Mouse (Mus musculus) myocyte (in vitro differentiated cells): ENCODE data around the gene Sqor.

Source experiments
- CEBPB ChIP-seq: IDR thresholded peaks from 2 replicates; pipeline ENCODE4 v1.6.1; 2011; ENCODE audit warnings: mild to moderate bottlenecking, moderate library complexity; ENCODE audit not compliant: poor library complexity, insufficient read depth, severe bottlenecking
- E2F4 ChIP-seq: IDR thresholded peaks from one replicate; pipeline ENCODE4 v1.6.1; 2011; ENCODE audit warnings: mild to moderate bottlenecking, control low read depth, moderate library complexity; ENCODE audit not compliant: insufficient read depth
- MAX ChIP-seq: IDR thresholded peaks from one replicate; pipeline ENCODE4 v1.6.1; 2011; ENCODE audit warnings: low read depth, mild to moderate bottlenecking, control low read depth
- MYOD1 ChIP-seq, 3 experiments: IDR thresholded peaks; one replicate each; pipeline ENCODE4 v1.6.1; 2011; ENCODE audit warnings: control low read depth in 2 of 3, low read depth in 2 of 3, mild to moderate bottlenecking in 2 of 3, moderate library complexity in 1 of 3; ENCODE audit not compliant: insufficient read length in 2 of 3, control insufficient read depth in 1 of 3
- MYOG ChIP-seq, 3 experiments: IDR thresholded peaks; one replicate each; pipeline ENCODE4 v1.6.1; 2011; ENCODE audit warnings: control low read depth in 2 of 3, low read depth in 2 of 3, mild to moderate bottlenecking in 2 of 3; ENCODE audit not compliant: insufficient read length in 2 of 3, control insufficient read depth in 1 of 3, insufficient read depth in 1 of 3
- POLR2A ChIP-seq: IDR thresholded peaks from one replicate; pipeline ENCODE4 v1.6.1; 2011; ENCODE audit warnings: low read depth, mild to moderate bottlenecking, control low read depth, moderate library complexity; ENCODE audit not compliant: insufficient read length
- POLR2AphosphoS2 ChIP-seq: IDR thresholded peaks from one replicate; pipeline ENCODE4 v1.6.1; 2011; ENCODE audit warnings: low read depth, control low read depth; ENCODE audit not compliant: insufficient read length
- REST ChIP-seq: IDR thresholded peaks from one replicate; pipeline ENCODE4 v1.6.1; 2011; ENCODE audit warnings: mild to moderate bottlenecking, control low read depth, moderate library complexity; ENCODE audit not compliant: insufficient read depth, insufficient read length
- SRF ChIP-seq: IDR thresholded peaks from one replicate; pipeline ENCODE4 v1.6.1; 2011; ENCODE audit warnings: low read depth; ENCODE audit not compliant: control insufficient read depth, insufficient read length
- TCF12 ChIP-seq: IDR thresholded peaks from one replicate; pipeline ENCODE4 v1.6.1; 2011; ENCODE audit warnings: mild to moderate bottlenecking, control low read depth; ENCODE audit not compliant: poor library complexity, insufficient read depth, severe bottlenecking
- USF1 ChIP-seq: IDR thresholded peaks from one replicate; pipeline ENCODE4 v1.6.1; 2011; ENCODE audit warnings: low read depth, mild to moderate bottlenecking, control low read depth, moderate library complexity

- TF ChIP-seq POLR2A (no peak), MYOG (IDR thresholded peaks at IDR 0.05; ENCODE audit: control insufficient read depth in 1 of 3, insufficient read depth in 1 of 3, insufficient read length in 2 of 3, low read depth in 2 of 3) (no peak), TCF12 (no peak), E2F4 (no peak), POLR2AphosphoS2 (no peak), MAX (no peak), USF1 (no peak), CEBPB (no peak), MYOD1 (IDR thresholded peaks at IDR 0.05; ENCODE audit: control insufficient read depth in 1 of 3, insufficient read length in 2 of 3, low read depth in 2 of 3) (no peak), SRF (no peak), REST (no peak)
These were observed 11.8 kb downstream of the Sqor start for GRCm38 (mm10) chr2:122776823-122777222.
